Mouse (Mus musculus) ovary, adult 18-20 months (tissue): ENCODE results near the gene Mybl2.
"Not testable (repeated sequence)": the region's sequence is repeated elsewhere in the genome, so short reads cannot be mapped to it uniquely, and the experiment has no call there.

Source experiments
- DNase-seq: peaks from one replicate; pipeline ENCODE4 v3.0.0; 2022; ENCODE audit warnings: low spot score, mixed read lengths

Mybl2 gene

GRCm38 (mm10) chr2:163054335-163054840, at the start of gene Mybl2:
Gene Mybl2 (plus strand): TSS chr2:163054687.
- peak; percentile 91 for DNase-seq

- DNase-seq: no peak
Measured at GRCm38 (mm10) chr2:163007299-163007698, 47.2 kb upstream of the Mybl2 start.

- peak; percentile 78 for DNase-seq
Measured at GRCm38 (mm10) chr2:163016916-163017743, 37.4 kb upstream of the Mybl2 start, which contains the start of gene Ift52. Gene Ift52 (plus strand): TSS chr2:163017354.

- no peak for DNase-seq
Measured at GRCm38 (mm10) chr2:163031289-163031688, 23.2 kb upstream of the Mybl2 start.

- DNase-seq: no peak
Measured at GRCm38 (mm10) chr2:163031757-163032156, 22.7 kb upstream of the Mybl2 start.

- DNase-seq: no peak
Measured at GRCm38 (mm10) chr2:163032622-163033021, 21.9 kb upstream of the Mybl2 start.

GRCm38 (mm10) chr2:163039940-163040339, 14.5 kb upstream of the Mybl2 start:
- DNase-seq: no peak

GRCm38 (mm10) chr2:163048125-163048524, 6.4 kb upstream of the Mybl2 start:
- DNase-seq: peak; percentile 34

- DNase-seq: no peak
Measured at GRCm38 (mm10) chr2:163049116-163049515, 5.4 kb upstream of the Mybl2 start.

GRCm38 (mm10) chr2:163051691-163052090, 2.8 kb upstream of the Mybl2 start:
- DNase-seq: no peak

- no peak for DNase-seq
Measured at GRCm38 (mm10) chr2:163052101-163052500, 2.4 kb upstream of the Mybl2 start.

GRCm38 (mm10) chr2:163052826-163053225, 1.7 kb upstream of the Mybl2 start:
- DNase-seq: no peak

GRCm38 (mm10) chr2:163054891-163055494, 506 bp downstream of the Mybl2 start:
- DNase-seq: no peak

GRCm38 (mm10) chr2:163055715-163056114, 1.2 kb downstream of the Mybl2 start:
- no peak for DNase-seq

- no peak for DNase-seq
Measured at GRCm38 (mm10) chr2:163056584-163056983, 2.1 kb downstream of the Mybl2 start.

- DNase-seq: not testable (repeated sequence)
Measured at GRCm38 (mm10) chr2:163058981-163059380, 4.5 kb downstream of the Mybl2 start.

- no peak for DNase-seq
Measured at GRCm38 (mm10) chr2:163060630-163061029, 6.1 kb downstream of the Mybl2 start.

GRCm38 (mm10) chr2:163061203-163062118, 7.0 kb downstream of the Mybl2 start:
- DNase-seq: no peak

GRCm38 (mm10) chr2:163062119-163062508, 7.6 kb downstream of the Mybl2 start:
- no peak for DNase-seq

- no peak for DNase-seq
Measured at GRCm38 (mm10) chr2:163066326-163066725, 11.8 kb downstream of the Mybl2 start.

GRCm38 (mm10) chr2:163067233-163067632, 12.7 kb downstream of the Mybl2 start:
- no peak for DNase-seq

GRCm38 (mm10) chr2:163070213-163070612, 15.7 kb downstream of the Mybl2 start:
- DNase-seq: no peak
